In the genomic region with DNA sequence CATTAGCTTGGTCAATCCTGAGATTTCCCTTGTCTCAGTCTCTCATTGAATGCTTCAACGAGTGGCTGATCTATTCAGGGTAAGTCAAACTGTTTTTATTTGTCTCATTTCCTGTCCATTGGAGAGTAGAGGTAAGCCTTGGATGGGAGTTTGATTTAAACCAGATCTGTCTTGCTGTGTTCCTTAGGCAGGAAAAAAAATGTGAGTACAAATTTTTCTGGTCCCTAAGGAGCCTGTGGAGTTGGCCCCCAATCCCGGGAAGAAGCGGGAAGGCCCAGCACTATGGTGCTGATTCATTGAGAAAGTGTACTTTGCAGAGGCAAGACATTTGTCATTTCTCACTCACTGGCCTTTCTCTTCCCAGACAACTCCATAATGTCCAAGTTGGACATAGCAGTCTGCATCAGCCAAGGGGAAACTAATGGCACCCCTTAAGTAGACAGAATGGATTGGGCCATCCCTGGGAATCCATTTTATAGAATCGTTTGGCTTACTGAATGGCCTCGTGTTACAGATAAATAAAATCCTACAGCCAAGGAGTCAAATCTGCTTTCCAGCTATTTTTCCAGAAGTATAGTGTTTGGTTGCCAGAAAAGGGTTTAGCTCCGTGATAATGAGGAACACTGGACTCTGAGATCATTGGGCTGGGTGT, we compare ENCODE assay signal across 17 mouse cellular contexts.
DNase-seq lines count a peak whose midpoint lies in the region; ATAC-seq and TF ChIP-seq lines count a peak whose summit lies in the region.
"Had no signal": no experiment of that assay in that cellular context is flagged by ENCODE, and none has a peak within 500 bp of the region (broad histone marks: within the 10 kb centered on the region; RNA-seq: fewer than 3 reads in every experiment).

No protein-coding gene starts in this region.

- WGBS in intestine, embryonic 15.5 days: 54% methylated on average over 6 of the region's 6 CpGs
- 62% methylated on average over 6 of the region's 6 CpGs for WGBS in intestine, postnatal 0 days
- WGBS in limb, embryonic 15.5 days: 34% methylated on average over 6 of the region's 6 CpGs
- WGBS in stomach, embryonic 16.5 days: 55% methylated on average over 6 of the region's 6 CpGs

- H3K36me3 ChIP-seq in intestine, embryonic 15.5 days: no peaks in the 10 kb centered on the region
- no peaks in the 10 kb centered on the region for H3K36me3 ChIP-seq in intestine, postnatal 0 days (ENCODE audit: control insufficient read depth, insufficient read depth)
- H3K36me3 ChIP-seq in limb, embryonic 15.5 days: no peaks in the 10 kb centered on the region
- no peaks in the 10 kb centered on the region for H3K36me3 ChIP-seq in stomach, embryonic 16.5 days (ENCODE audit: control insufficient read depth, insufficient read depth, low read length)
- H3K36me3 ChIP-seq: forebrain, embryonic 15.5 days; hindbrain, embryonic 15.5 days had no signal

- ATAC-seq in intestine, embryonic 15.5 days: peak; percentile 17; the same call in 1 of the 2 replicates
- ATAC-seq in intestine, postnatal 0 days: no peak
- ATAC-seq in limb, embryonic 15.5 days (ENCODE audit: insufficient number of reproducible peaks, low FRiP score, low TSS enrichment, low read depth): peak; percentile 24; the same call in 1 of the 2 replicates
- peak; percentile 66; the same call in 1 of the 2 replicates for ATAC-seq in stomach, embryonic 16.5 days (ENCODE audit: insufficient read depth, low FRiP score)
- ATAC-seq: forebrain, embryonic 15.5 days had no signal

- H3K4me1 ChIP-seq in intestine, embryonic 15.5 days (replicated peaks): no peaks in the 10 kb centered on the region
- no peaks in the 10 kb centered on the region for H3K4me1 ChIP-seq in intestine, postnatal 0 days (replicated peaks; ENCODE audit: control insufficient read depth, insufficient read depth, low read length)
- no peaks in the 10 kb centered on the region for H3K4me1 ChIP-seq in limb, embryonic 15.5 days
- no peaks in the 10 kb centered on the region for H3K4me1 ChIP-seq in stomach, embryonic 16.5 days (ENCODE audit: control insufficient read depth, insufficient read depth, low read length)
- H3K4me1 ChIP-seq: forebrain, embryonic 15.5 days; hindbrain, embryonic 15.5 days had no signal

- H3K9ac ChIP-seq in intestine, embryonic 15.5 days: no peak overlapping the region
- no peak overlapping the region for H3K9ac ChIP-seq in intestine, postnatal 0 days (ENCODE audit: low read depth, low read length)
- no peak overlapping the region for H3K9ac ChIP-seq in limb, embryonic 15.5 days
- H3K9ac ChIP-seq in stomach, embryonic 16.5 days (ENCODE audit: low read length): no peak overlapping the region
- H3K9ac ChIP-seq: forebrain, embryonic 15.5 days; hindbrain, embryonic 15.5 days had no signal

- no peaks in the 10 kb centered on the region for H3K27me3 ChIP-seq in intestine, embryonic 15.5 days (replicated peaks)
- no peaks in the 10 kb centered on the region for H3K27me3 ChIP-seq in intestine, postnatal 0 days (replicated peaks; ENCODE audit: control insufficient read depth, insufficient read depth, low read length)
- no peaks in the 10 kb centered on the region for H3K27me3 ChIP-seq in limb, embryonic 15.5 days
- no peaks in the 10 kb centered on the region for H3K27me3 ChIP-seq in stomach, embryonic 16.5 days (ENCODE audit: control insufficient read depth, insufficient read depth, low read length)
- H3K27me3 ChIP-seq: forebrain, embryonic 15.5 days; hindbrain, embryonic 15.5 days had no signal

- peak; percentile 0 to 2 for DNase-seq in heart, adult 18-20 months
- DNase-seq in heart, postnatal 36 days: no peak
- DNase-seq in right cerebral cortex, postnatal 10 days (ENCODE audit: low spot score in 2 of 2): no peak
- DNase-seq: adrenal gland, adult 2 months; adrenal gland, postnatal 36 days; cerebellum, adult 2 months; cerebellum, postnatal 10 days; gastrocnemius, postnatal 10 days; heart, adult 2 months; heart, postnatal 14 days; kidney, adult 11 months had no signal

- no peak overlapping the region for H3K4me2 ChIP-seq in intestine, embryonic 15.5 days (replicated peaks)
- no peak overlapping the region for H3K4me2 ChIP-seq in intestine, postnatal 0 days (replicated peaks; ENCODE audit: low read depth)
- no peak overlapping the region for H3K4me2 ChIP-seq in limb, embryonic 15.5 days
- no peak overlapping the region for H3K4me2 ChIP-seq in stomach, embryonic 16.5 days (ENCODE audit: low read depth, low read length)
- H3K4me2 ChIP-seq: forebrain, embryonic 15.5 days; hindbrain, embryonic 15.5 days had no signal

- H3K27ac ChIP-seq in intestine, embryonic 15.5 days: no peak overlapping the region
- no peak overlapping the region for H3K27ac ChIP-seq in intestine, postnatal 0 days (ENCODE audit: low read depth, low read length)
- no peak overlapping the region; the same call in 1 of the 2 replicates for H3K27ac ChIP-seq in limb, embryonic 15.5 days
- no peak overlapping the region for H3K27ac ChIP-seq in stomach, embryonic 16.5 days (ENCODE audit: low read length)
- H3K27ac ChIP-seq: forebrain, embryonic 15.5 days; heart, adult 2 months; hindbrain, embryonic 15.5 days had no signal

- H3K4me3 ChIP-seq in intestine, embryonic 15.5 days (replicated peaks): no peak overlapping the region
- H3K4me3 ChIP-seq in intestine, postnatal 0 days (ENCODE audit: low read depth, low read length): no peak overlapping the region
- H3K4me3 ChIP-seq in limb, embryonic 15.5 days: no peak overlapping the region
- no peak overlapping the region for H3K4me3 ChIP-seq in stomach, embryonic 16.5 days (replicated peaks; ENCODE audit: low read length)
- H3K4me3 ChIP-seq: forebrain, embryonic 15.5 days; heart, adult 2 months; hindbrain, embryonic 15.5 days had no signal

- no peak for TF ChIP-seq CTCF in intestine, postnatal 0 days (IDR thresholded peaks at IDR 0.05; ENCODE audit: low read depth)

- intact Hi-C loops in heart, postnatal 36 days (cut with DNase I): no loop called here

- no peaks in the 10 kb centered on the region for H3K9me3 ChIP-seq in intestine, embryonic 15.5 days
- H3K9me3 ChIP-seq in intestine, postnatal 0 days (ENCODE audit: control insufficient read depth): no peaks in the 10 kb centered on the region
- H3K9me3 ChIP-seq in limb, embryonic 15.5 days: no peaks in the 10 kb centered on the region
- H3K9me3 ChIP-seq in stomach, embryonic 16.5 days (replicated peaks; ENCODE audit: control insufficient read depth, low read length): no peaks in the 10 kb centered on the region
- H3K9me3 ChIP-seq: forebrain, embryonic 15.5 days; hindbrain, embryonic 15.5 days had no signal

Comparison
In these comparisons a context has a peak if more than half of its experiments do, and no peak if none do; other contexts are left out.
1. DNase-seq: peak in heart, adult 18-20 months (2 of 2); none in heart, postnatal 36 days (0 of 2) and right cerebral cortex, postnatal 10 days (0 of 2).